Mouse (Mus musculus) retina, postnatal 1 day (tissue): ENCODE data around the gene Clcnkb.

Experiments used
- DNase-seq: peaks from one replicate; pipeline ENCODE4 v3.0.0-alpha.2; 2012

Clcnkb gene

DNA sequence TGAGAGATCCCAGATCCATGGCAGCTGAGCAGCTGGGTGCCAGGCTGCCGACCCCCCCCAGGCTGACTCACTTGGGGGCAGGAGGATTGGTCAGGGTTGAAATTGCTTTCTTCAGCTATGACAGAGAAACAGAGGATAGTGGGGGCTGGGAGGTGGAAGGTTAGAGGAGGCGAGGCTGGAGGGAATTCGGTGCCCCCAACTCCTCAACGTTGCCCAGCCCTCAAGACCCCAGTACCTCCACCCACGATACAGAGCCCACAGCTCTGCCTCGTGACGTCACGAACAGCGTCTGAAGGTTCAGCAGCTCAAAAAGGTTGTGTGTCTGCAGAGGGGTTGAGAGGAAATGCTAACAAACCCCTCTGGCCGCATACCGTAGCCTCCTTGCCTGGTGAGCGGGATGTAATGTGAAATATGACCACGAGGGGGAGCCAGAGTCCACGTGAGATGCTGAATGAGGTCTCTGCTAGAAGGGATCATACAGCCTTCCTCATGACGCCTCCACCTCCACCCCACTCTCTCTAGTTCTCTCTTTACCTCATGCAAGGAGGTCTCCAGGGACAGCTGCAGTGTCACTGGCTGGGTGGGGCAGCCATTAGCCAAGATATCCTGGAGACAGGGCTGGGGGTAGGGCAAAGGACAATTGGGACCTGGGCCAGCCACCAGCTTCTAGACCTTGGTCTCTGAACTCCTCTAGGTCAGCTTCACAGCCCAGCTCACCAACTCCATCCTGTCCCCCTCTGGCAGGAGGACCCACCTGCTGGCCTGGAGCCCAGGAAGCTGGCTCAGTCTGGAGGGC lies 11.1 kb downstream of the Clcnkb start:
- DNase-seq: peak; percentile 91

- no peak for DNase-seq
Observed at GRCm38 (mm10) chr4:141400171-141400570, 15.6 kb downstream of the Clcnkb start.

DNA sequence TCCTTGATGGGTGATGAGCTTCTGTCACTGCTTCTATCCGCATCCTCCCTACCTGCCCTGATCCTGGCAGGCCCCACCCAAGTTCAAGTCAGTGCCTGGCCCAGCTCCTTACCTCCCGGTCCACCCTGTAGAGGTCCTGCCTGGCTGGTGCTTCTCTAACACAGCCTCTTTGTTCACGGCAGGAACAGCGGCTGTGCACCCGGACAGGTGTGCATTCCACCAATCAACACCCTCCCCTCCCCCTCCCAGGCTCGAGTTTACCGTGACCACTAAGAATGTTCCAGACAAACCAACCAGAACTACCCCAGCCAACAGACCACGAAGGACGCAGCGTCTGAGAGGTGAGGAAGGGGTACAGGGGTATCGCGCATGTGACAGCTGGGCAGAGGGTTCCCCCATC lies 17.3 kb downstream of the Clcnkb start, which contains the start of gene Clcnka:
Gene Clcnka, minus strand, starts transcription at position 180 of the 400 bp plus-strand sequence.
- no peak for DNase-seq

DNA sequence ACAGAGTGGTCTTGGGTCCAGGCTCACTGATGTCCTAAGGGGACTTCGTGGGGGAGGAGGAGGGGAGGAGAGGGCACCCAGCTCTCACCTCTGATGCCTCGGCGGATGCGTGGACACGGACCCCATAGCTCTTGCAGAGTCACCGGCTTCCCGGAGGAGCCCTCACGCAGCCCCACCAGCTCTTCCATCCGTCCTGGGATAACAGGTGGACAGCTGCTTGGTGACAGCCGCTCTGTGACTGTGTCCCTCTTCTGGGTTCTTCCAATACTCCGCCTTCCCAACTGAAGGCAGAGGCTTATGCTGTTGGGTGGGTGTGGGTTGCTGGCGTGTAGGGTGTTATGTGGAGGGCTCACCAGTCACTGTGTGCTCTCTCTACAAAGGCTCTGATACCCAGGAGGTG lies 18.0 kb downstream of the Clcnkb start:
- no peak for DNase-seq

DNA sequence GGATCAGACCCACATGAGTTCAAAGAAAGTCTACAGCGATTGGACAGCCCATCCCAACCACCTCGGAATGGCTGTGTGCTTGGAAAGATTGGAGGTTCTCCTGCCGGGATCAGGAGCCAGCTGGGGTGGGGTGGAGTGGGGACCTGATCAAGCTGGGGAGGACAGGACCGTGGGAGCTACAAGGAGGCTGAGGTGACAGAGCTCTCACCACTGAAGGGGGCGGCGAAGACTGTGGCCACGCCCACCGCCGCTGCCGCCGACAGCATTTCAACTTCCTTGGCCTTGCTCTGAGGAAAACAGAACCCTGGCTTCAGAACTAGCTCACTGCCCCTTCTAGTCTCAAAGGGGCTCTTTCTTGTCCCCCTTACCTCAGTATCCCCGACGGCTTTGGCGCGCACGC lies 21.1 kb downstream of the Clcnkb start:
- no peak for DNase-seq

DNA sequence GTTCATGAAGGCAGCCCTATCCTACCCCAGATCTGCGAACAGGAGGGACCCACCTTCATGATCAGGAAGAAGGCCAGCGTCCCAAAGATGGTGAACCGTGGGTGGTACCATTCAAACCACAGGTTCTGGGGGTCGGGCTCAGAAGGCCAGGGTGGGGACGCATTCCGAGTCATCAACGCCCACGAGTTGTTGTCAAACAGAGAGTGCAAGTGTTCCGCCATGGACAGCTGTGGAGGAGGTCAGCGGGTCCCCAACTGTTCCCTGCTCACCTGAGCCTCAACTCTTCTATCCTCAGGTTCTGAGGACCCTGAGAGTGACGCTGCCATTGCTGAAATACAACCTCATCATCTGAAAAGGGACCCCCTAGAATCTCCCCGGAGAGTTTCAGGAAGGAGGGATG lies 24.5 kb downstream of the Clcnkb start:
- DNase-seq: no peak

DNA sequence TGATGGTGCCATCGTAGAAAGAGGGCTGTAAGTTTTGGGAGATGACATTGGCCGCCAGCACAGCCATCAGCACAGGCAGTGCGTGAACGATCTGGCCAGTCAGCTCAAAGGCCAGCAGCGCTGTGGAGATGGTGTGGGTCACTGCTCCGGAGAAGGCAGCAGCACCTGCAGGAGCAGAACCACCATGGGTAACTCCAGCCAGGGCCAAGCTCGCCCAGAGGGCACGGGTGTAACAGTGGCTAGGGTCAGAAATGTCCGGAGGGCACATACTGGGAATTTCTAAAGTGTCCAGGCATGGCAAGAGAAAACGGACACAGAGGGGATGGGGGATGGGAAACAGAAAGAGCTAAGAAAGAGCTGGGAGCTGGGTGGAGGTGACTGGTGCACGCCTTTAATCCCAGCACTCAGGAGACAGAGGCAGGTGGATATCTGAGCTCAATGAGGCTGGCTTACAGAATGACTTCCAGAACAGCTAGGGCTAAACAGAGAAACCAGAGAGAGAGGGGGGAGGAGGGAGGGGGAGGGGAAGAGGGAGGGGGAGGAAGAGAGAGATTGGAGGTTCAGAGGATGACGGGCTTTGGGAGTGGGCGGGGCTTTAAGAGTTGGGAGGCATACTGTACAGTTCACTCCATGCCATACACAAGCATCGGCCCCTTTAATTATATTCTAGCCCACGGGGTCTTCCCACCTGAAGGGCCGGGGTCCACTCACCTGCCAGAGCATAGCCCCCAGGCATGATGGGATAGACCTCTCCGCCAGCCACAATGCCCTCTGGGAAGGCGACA lies 26.3 kb downstream of the Clcnkb start:
- no peak for DNase-seq

- DNase-seq: no peak
Observed at GRCm38 (mm10) chr4:141387933-141388332, 27.9 kb downstream of the Clcnkb start.

DNA sequence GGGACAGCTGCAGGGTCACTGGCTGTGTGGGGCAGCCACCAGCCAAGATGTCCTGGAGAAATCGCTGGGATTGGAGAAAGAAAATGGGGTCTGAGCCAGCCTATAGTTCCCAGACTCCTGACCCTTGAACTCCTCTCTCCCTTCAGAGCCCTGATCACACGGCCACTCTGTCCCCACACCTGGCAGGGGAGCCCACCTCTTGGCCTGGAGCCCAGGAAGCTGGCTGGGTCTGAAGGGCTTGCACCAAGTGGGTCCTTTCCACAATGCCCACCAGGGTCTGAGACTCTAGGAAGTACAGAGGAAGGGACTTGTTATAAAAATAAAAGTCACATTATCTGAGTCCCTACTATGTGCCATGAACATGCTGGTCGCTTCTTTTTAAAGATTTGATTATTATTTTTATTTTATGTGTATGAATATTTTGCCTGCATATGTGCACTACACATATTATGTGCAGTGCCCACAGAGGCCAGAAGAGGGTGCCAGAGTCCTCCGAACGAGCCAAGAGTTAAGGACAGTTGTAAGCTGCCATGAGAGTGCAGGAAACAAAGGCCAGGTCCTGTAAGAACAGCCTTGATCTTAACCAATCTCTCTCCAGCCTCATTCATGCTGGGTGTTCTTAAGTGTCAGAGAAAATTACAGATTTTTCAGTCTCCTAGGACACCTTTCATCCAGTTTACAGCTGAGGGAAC lies 28.6 kb downstream of the Clcnkb start:
- DNase-seq: peak; percentile 81

GRCm38 (mm10) chr4:141386150-141386549 lies 29.7 kb downstream of the Clcnkb start:
- DNase-seq: no peak

- peak; percentile 82 for DNase-seq
Observed at GRCm38 (mm10) chr4:141385275-141385674, 30.5 kb downstream of the Clcnkb start.

GRCm38 (mm10) chr4:141382406-141382805 lies 33.4 kb downstream of the Clcnkb start:
- DNase-seq: peak; percentile 74

GRCm38 (mm10) chr4:141379674-141380073 lies 36.1 kb downstream of the Clcnkb start:
- DNase-seq: no peak

DNA sequence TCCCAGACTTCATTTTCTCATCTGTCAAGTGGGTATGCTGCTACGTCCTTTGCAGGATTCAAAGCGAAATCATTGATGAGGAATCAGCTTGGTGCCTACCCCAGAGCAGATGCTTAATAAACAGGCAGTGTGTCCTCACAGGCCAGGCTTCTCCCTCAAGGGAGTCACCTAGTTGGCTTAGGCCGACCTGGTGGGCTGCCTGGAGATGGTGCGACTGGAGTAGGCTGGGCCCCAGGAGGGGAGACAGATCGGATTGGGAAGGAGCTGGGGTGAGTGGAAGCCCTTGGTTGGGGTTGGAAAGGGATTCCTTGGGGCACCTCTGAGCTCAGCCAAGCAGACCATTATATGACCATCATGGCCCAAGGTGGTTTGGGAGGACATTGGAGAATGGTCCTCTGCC lies 43.4 kb downstream of the Clcnkb start:
- no peak for DNase-seq

DNA sequence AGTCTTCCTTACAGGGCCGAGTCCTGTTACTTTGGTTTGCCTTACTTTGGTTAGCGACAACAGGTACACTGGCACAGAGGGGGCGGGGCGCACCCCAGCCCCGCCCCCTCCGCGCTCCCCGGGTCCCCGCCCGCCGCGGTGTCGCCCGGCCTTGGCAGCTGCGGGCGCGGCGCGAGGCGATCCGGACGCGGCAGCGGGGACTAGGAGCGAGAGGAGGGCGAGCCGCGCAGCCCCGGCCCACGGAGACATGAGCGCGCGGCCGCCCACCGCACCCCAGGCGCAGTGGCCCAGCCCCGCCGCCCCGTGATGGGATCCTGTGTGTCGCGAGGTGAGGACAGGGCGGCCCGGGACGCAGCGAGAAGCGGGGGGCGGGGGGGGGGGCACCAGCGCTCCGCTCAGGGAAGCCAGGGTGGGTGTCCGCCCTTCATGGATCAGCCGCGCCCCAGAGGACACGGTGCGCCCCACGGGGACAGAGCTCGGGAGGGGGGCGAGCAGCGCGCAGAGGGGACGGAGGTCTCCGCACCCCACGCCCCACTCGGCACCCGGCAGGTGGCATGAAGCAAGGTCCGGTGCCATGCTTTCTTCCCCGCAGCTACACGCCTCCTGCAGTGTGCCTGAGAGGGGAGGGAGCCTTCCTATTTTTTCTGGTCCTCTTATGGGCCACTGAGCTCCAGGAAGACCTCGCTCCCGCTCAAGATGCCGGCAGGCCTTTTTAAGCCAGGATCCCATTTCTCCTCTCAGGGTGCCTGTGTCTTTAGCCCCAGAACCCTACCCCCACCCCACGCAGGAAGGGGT lies 47.6 kb downstream of the Clcnkb start, which contains the start of gene Fam131c:
Gene Fam131c, plus strand, starts transcription at position 224 of the 795 bp plus-strand sequence.
- peak; percentile 72 for DNase-seq

GRCm38 (mm10) chr4:141365876-141366275 lies 49.9 kb downstream of the Clcnkb start:
- no peak for DNase-seq

- no peak for DNase-seq
Observed at GRCm38 (mm10) chr4:141365126-141365525, 50.7 kb downstream of the Clcnkb start.

DNA sequence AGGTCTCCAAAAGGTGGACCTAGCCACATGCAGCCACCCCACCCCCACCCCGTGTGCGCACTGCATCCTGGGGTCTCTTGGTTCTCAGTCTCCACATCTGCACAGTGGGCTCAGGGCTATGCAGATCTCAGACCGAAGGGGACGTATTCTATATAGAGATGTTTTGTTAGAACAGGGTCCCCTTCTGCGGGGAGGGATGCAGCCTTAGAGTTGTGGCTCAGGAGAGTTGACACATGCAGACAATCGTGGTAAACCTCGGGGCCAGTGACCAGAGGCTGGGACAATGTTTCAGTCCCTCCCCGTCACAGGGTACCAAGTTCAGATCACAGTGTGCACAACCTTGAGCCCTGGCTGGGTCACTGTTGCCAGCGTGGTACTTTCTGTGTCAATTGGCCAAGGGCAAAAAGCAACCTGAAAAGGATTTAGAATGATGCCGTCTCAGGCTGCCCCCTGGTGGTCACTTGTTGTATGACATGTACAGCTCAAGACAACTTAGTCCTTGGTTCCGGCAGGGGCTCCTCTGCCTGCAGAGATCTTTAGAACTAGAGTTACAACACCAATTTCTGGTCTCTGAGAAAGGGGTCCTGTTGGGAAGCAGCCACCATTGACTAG lies 52.8 kb downstream of the Clcnkb start:
- DNase-seq: peak; percentile 90

- peak; percentile 75 for DNase-seq
Observed at GRCm38 (mm10) chr4:141360846-141361245, 55.0 kb downstream of the Clcnkb start.

DNA sequence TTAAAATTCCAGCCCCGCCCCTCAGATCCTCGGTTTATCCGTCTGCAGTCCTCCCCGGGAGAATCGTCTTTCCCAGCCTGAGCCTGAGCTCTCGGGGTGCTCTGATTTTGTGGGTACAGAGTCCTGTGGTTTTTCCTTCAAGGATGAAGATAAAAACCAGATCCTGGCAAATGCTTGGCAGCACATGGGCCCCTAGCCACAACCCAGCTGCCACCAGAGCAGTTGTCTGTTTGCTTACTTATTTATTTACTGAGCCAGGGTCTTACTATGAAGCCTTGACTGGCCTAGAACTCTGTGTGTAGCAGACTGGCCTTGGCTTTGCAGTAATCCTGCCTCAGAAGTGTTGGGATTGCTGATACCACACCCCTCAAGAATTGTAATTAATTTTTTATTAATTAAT lies 56.6 kb downstream of the Clcnkb start:
- DNase-seq: no peak

- no peak for DNase-seq
Observed at GRCm38 (mm10) chr4:141357811-141358210, 58.0 kb downstream of the Clcnkb start.
